Mouse (Mus musculus) urinary bladder, postnatal 4 days (tissue): ENCODE data around the gene Cnksr3.
A peak's percentile ranks its signal among the peaks of the same experiment; 100 is the strongest.

Source experiments
- DNase-seq, 2 experiments: peaks; one replicate each; pipeline ENCODE4 v3.0.0; 2021 to 2022; ENCODE audit warnings: low spot score in 2 of 2

Cnksr3 gene

GRCm38 (mm10) chr10:7211696-7212482, at the start of gene Cnksr3:
TSS of gene Cnksr3 (minus strand) at chr10:7212237.
- DNase-seq, result peak; percentile 94 to 98

- DNase-seq, result no peak
Observed at GRCm38 (mm10) chr10:7260166-7261108, 48.4 kb upstream of the Cnksr3 start.

DNA sequence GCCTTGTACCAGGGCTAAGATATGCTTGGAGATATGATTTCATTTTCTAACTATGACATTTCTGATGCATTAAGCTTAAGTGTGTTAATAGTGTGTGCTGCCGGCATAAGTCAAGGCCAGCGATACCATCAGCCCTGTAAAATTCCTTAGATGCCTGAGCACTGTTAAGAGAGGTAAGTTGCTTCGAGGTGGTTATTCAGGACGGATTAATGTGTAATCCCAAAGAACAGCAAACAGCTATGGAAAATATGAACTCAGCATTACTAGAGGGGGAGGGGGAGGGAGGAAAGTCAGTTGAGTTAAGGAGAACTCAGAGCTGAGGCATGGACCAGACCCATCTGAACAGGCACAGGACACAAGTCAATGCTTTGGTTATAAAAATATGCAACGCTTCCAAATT, 46.6 kb upstream of the Cnksr3 start:
- no peak for DNase-seq

GRCm38 (mm10) chr10:7250455-7250854, 38.4 kb upstream of the Cnksr3 start:
- no peak for DNase-seq

- no peak for DNase-seq
Observed at GRCm38 (mm10) chr10:7234601-7235000, 22.6 kb upstream of the Cnksr3 start.

- no peak for DNase-seq
Observed at GRCm38 (mm10) chr10:7217551-7218127, 5.6 kb upstream of the Cnksr3 start.

DNA sequence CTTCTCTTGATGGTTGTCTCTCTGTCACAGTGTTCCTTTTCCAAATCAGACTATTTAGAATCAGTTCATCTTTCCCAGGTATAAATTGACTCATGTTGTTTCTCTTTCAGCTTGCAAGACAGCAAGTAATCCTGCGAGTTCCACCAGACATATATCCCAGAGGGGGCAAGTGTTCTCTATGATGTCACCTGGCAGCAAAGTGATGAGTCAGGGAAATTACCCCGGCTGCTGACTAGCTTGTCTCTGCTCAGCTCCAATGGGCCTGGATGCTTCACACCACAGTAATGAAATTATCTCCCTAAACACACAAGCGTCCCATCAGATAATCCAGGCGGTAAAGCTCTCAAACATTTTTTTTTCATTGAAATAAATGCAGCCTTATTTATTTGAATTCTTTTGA, 2.7 kb upstream of the Cnksr3 start:
- DNase-seq, result no peak

DNA sequence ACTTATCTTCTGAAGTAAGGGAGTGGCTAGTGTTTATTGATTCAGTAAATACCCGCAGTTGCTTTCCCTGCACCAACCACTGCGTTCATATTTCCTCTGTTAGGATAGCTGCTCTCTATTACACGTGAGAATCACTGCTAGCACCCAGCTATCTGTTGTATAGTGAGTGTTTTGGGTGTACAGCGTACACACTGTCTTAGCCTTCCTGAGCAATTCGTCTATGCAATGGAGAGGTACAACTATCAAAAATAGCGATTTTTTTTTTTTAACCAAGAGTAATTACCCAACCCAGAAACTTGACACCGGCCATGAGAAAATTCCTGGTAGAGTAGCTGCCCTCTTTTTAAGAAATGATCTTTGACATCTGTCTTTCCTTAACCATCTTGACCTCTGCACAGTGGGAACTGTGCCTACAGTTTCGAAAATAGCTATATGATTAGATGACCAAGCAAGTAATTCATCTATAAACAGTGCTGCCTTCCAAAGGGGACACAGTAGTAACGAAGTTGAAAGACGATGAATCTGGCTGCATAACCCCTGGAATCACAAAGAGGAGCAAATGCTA, 1.1 kb upstream of the Cnksr3 start:
- DNase-seq, result no peak

- no peak for DNase-seq
Observed at GRCm38 (mm10) chr10:7212537-7212936, 500 bp upstream of the Cnksr3 start.

- peak; percentile 72 to 78 for DNase-seq
Observed at GRCm38 (mm10) chr10:7210991-7211695, 894 bp downstream of the Cnksr3 start.

- no peak for DNase-seq
Observed at GRCm38 (mm10) chr10:7209691-7210455, 2.2 kb downstream of the Cnksr3 start.

- no peak for DNase-seq
Observed at GRCm38 (mm10) chr10:7208859-7209441, 3.1 kb downstream of the Cnksr3 start.

GRCm38 (mm10) chr10:7207301-7207700, 4.7 kb downstream of the Cnksr3 start:
- no peak for DNase-seq

DNA sequence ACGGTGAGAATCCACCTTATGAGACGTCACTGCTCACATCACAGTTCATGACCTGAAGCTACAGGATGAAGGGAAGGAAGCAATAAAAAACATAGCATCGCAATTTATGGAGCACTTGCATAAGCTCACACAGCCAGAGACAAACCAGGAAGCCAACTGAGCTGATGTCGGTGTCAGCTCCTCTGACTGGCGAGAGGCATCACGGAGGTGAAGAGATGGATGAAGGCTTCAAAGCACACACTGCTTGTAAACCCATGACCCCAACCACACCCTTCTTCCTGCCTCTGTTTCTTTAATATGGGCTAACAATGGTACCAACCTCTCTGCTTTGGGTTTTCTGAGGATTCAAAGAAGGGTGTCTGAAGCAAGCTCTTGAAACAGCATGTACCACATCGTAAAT, 5.5 kb downstream of the Cnksr3 start:
- DNase-seq, result no peak

- DNase-seq, result no peak
Observed at GRCm38 (mm10) chr10:7205576-7205975, 6.5 kb downstream of the Cnksr3 start.

DNA sequence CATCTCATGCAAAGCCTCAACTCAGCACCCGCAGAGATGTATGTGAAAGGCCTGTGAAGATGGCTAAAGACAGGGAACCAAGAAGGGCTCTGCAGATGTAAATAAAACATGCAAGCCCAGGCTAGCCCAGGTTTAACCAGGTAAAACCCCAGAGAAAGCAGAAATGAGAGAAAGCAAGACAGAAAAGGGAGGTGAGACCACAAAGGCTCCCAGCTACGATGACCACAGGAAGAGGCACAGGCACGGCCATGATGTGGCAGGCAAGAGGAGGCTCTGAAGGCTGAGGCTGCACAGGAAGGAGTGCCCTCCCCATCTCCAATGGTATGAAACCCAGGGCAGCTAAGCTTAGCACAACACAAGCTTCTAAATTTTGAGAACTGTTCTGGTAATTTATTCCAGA, 7.1 kb downstream of the Cnksr3 start:
- no peak for DNase-seq

- DNase-seq, result no peak
Observed at GRCm38 (mm10) chr10:7202576-7202975, 9.5 kb downstream of the Cnksr3 start.

DNA sequence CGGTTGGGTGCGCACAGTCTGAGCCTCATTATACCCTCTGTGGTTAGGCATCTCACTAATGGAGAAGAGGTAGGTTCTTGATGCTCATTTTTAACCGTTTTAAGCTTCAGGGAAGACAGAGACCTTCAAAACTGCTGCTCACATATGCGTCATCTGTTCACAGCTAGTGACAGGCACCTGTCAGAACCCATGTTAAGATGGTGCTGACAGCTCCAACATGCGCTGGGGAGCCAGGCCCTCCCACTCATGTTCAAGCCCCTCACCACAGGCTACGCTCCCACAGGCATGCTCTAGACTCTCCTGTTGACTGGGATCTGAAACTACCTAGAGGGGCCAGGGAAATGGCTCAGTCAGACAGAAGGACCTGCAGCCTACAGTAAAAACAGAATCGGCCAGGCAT, 11.4 kb downstream of the Cnksr3 start:
- no peak for DNase-seq

DNA sequence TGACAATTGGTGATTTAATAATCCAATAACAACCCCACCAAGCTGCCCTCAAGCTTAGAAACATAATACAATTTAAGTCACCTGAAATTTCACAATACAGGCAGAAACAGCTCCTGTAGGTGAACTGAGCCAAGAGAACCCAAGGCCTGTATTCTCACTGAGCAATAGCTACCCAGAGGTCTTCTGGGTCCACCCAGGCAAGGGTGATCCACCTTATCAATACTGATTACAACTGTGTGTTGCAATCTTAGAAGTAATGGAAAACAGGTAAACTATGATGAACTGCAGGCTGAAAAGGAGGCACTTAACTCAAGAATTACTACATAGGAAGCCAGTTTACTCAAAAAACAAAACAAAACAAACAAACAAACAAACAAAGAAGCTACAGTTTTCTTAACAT, 13.8 kb downstream of the Cnksr3 start:
- DNase-seq, result no peak

DNA sequence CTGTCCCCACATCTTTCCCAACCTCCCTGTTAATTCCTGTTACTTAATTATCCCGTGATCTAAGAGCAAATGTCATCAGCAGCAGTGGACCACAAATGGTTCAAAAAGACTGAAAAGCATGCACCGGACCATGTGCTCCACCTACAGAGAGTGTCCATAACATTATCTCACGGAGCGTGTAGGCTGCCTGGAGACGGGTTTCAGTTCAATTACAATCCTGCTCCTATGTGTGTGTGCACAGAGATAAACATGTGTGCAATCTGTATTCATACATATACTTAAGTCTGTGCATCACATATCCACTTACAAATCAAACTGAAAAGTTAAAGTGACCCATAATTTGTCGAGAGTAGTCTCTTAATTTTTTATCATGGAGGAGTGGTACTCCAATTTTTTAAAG, 14.3 kb downstream of the Cnksr3 start:
- DNase-seq, result no peak
